Mouse (Mus musculus): Measurements from ENCODE around the gene Dirc2.

GRCm38 (mm10) chr16:35717761-35718160 lies 51.4 kb downstream of the Dirc2 start:
- TF ChIP-seq GATA1 (IDR thresholded peaks at IDR 0.05; ENCODE audit: borderline replicate concordance, low read length) (no peak), FLI1 (IDR thresholded peaks at IDR 0.05; ENCODE audit: low read length) (no peak)

Data from megakaryocyte, embryonic 14.5 days (primary cell).